ENCODE assay signal across 10 mouse cellular contexts in genomic region chr12:106030146-106030745, GRCm38 (mm10). TPM values are rescaled to one million over a fixed set of nuclear protein-coding genes. Genes with fewer than 3 reads are reported as not detected.
DNase-seq lines count a peak whose midpoint lies in the region; ATAC-seq and TF ChIP-seq lines count a peak whose summit lies in the region.
"Had no signal": no experiment of that assay in that cellular context is flagged by ENCODE, and none has a peak within 500 bp of the region (broad histone marks: within the 10 kb centered on the region; RNA-seq: fewer than 3 reads in every experiment).

No protein-coding gene starts in this region.

- no peak for TF ChIP-seq POLR2A in testis, adult 2 months (IDR thresholded peaks at IDR 0.05; ENCODE audit: control insufficient read depth, low read depth, low read length)

- ATAC-seq in hematopoietic stem cell, adult 5-6 weeks (replicated peaks in 1 of 2; ENCODE audit: insufficient read depth in 1 of 2, low FRiP score in 2 of 2, low TSS enrichment in 1 of 2, low read depth in 1 of 2, poor library complexity in 2 of 2, severe bottlenecking in 2 of 2): peak; percentile 54 to 57
- ATAC-seq: hindbrain, postnatal 0 days had no signal

- H3K4me1 ChIP-seq in testis, adult 2 months (ENCODE audit: control insufficient read depth, insufficient read depth, low read length): peaks cover 8% of the 10 kb centered on the region

- 0 out of 2 replicates have a peak overlapping the region, but pooled peaks have one; percentile 5 for H3K27ac ChIP-seq in testis, adult 2 months (ENCODE audit: control insufficient read depth, insufficient read depth, low read depth, low read length)
- H3K27ac ChIP-seq: heart, embryonic 10.5 days; hindbrain, postnatal 0 days had no signal

- intact Hi-C loops in left cerebral cortex, postnatal 36 days (cut with DNase I): no loop called here

- no peak for DNase-seq in testis, postnatal 14 days (ENCODE audit: low spot score)
- DNase-seq in lung, postnatal 14 days: peak; percentile 10
- no peak for DNase-seq in cerebellum, postnatal 36 days
- DNase-seq in spleen, postnatal 10 days (ENCODE audit: low spot score in 2 of 2): no peak
- no peak for DNase-seq in left cerebral cortex, postnatal 36 days (ENCODE audit: low spot score in 2 of 2)
- DNase-seq: thymus, postnatal 36 days had no signal

- TF ChIP-seq CTCF in testis, adult 2 months (IDR thresholded peaks at IDR 0.05; ENCODE audit: control insufficient read depth, insufficient read depth, insufficient replicate concordance, low read depth, low read length): no peak

- H3K4me3 ChIP-seq in testis, adult 2 months (ENCODE audit: control insufficient read depth, low read depth, low read length): no peak overlapping the region
- H3K4me3 ChIP-seq: heart, embryonic 10.5 days had no signal

- no peaks in the 10 kb centered on the region for H3K36me3 ChIP-seq in testis, adult 2 months (ENCODE audit: control insufficient read depth, insufficient read depth, low read length)

- no peaks in the 10 kb centered on the region for H3K27me3 ChIP-seq in testis, adult 2 months (ENCODE audit: control insufficient read depth, insufficient read depth, low read length)

RNA-seq across cellular contexts. Expression of gene Vrk1, which starts 20.2 kb away (rescaled TPM):
- 9.2 and 11.6 TPM in 2 replicates for polyA plus RNA-seq in testis, adult 2 months (2012; rRNA removed)
- 145 and 151 TPM in 2 replicates for total RNA-seq in hematopoietic stem cell, adult 5-6 weeks (2017)
- total RNA-seq in left cerebral cortex, postnatal 36 days (2021): 10 to 100 TPM; 15.2 to 16.8 TPM
